Mouse (Mus musculus) hindbrain, embryonic 15.5 days (tissue): Measurements from ENCODE around the gene Hc. TPM values are rescaled to one million over a fixed set of nuclear protein-coding genes. Genes with fewer than 3 reads are reported as not detected.

Experiments used
- ATAC-seq: fragments of 200-750 bp; cut with Nextera tagmentation; 2 replicates; pipeline ENCODE4 v1.8.0; 2017; ENCODE audit warnings: low read depth, moderate number of reproducible peaks, moderate TSS enrichment; ENCODE audit not compliant: low FRiP score
- H3K27ac ChIP-seq: fragments of 300-500 bp; sonication (generic); replicated peaks from 2 replicates; pipeline ENCODE4 v1.5.1; 2015; ENCODE audit warnings: mild to moderate bottlenecking, inconsistent platforms
- H3K27me3 ChIP-seq: fragments of 300-500 bp; sonication (generic); 2 replicates; pipeline ENCODE4 v1.6.1; 2015; ENCODE audit warnings: control low read depth, inconsistent platforms
- H3K36me3 ChIP-seq: fragments of 300-500 bp; sonication (generic); 2 replicates; pipeline ENCODE4 v1.6.1; 2015; ENCODE audit warnings: control low read depth, inconsistent platforms
- H3K4me1 ChIP-seq: fragments of 300-500 bp; sonication (generic); replicated peaks from 2 replicates; pipeline ENCODE4 v1.6.1; 2015; ENCODE audit warnings: control low read depth, inconsistent platforms
- H3K4me2 ChIP-seq: fragments of 300-500 bp; sonication (generic); 2 replicates; pipeline ENCODE4 v1.6.1; 2015; ENCODE audit warnings: moderate library complexity, mild to moderate bottlenecking, inconsistent platforms
- H3K4me3 ChIP-seq: fragments of 300-500 bp; sonication (generic); 2 replicates; pipeline ENCODE4 v1.5.1; 2015; ENCODE audit warnings: mild to moderate bottlenecking, inconsistent platforms
- H3K9ac ChIP-seq: fragments of 300-500 bp; sonication (generic); 2 replicates; pipeline ENCODE4 v1.6.1; 2015; ENCODE audit warnings: inconsistent platforms
- H3K9me3 ChIP-seq: fragments of 300-500 bp; sonication (generic); 2 replicates; pipeline ENCODE4 v1.6.1; 2016; ENCODE audit warnings: control low read depth, inconsistent platforms
- WGBS: fragments of 180-500 bp; shearing (Covaris S2); methylation state at CpG from one replicate; pipeline ENCODE4 v1.1.7; 2015; 5-methylcytosine and 5-hydroxymethylcytosine counted together
- polyA plus RNA-seq: library from polyadenylated mRNA; unstranded; fragments of >200 nt; fragmentation: Nextera tagmentation; extraction: Ambion mirVana; gene quantifications from 2 replicates; pipeline ENCODE4 v1.2.1, GENCODE M21; 2015

The Hc gene
- polyA plus RNA-seq, 1 experiment from 2014 or later: 0.84 TPM

DNA sequence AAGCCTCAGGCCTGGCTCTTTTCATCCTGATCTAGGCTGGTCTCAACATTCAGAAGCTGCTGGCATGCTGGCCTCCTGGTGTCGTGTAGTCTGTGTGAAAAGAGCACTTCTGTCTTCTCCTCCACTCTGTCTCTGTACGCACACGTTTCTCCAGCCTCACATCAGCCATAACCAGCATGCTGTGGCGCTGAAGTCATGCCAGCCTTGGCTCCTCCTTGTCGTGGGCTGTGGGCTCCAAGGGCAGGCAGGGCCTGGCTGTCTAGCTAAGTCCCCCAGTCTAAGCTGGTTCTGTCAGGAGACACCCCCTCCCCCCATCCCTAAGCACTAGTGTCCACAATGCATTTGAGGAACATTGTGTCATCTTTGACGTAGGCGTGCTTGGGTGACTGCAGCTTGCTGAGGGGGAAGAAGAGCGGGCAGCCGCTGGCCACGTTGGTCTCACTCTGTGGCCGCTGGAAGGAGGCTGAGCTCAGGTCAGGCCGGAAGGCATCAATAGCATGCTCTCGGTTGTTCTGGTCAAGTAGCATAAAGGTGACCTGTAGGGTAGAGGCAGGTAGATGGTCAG is 117.6 kb downstream of the Hc start:
- Histone ChIP-seq H3K27me3 (no peaks in the 10 kb centered on the region), H3K4me2 (no peak overlapping the region), H3K9ac (no peak overlapping the region), H3K36me3 (no peaks in the 10 kb centered on the region), H3K4me1 (peaks cover 13% of the 10 kb centered on the region), H3K27ac (no peak overlapping the region), H3K9me3 (no peaks in the 10 kb centered on the region), H3K4me3 (no peak overlapping the region)
- no peak for ATAC-seq
- WGBS: 79% methylated on average over 13 of the region's 13 CpGs

DNA sequence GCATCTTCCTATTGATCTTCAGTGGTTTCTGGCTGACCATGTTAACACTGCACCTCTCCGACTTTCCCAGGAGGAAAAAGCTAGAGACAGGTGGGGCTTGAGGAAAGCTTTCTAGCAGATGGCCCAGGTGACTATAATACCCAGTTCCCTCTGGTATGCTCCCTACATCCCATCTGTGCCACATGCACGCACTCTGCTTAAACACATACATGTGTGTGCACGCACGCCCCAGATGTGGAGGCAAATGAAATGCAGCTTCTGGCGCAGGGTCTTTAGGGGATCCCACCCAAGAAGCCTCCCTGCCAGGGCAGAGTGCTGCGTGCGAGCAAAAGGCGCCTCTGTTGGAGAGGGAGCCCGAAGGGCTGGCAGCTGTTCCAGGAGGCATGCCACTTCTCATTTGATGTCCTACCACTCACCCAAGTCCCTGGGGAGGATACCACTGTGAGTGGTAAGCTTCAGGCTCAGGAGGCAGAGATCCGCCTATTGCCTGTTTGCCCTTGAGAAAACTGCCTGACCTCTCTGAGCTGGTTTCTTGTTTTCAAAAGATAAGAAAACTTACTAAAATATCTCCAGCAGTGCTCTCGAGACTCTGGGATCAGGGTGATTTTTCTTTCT is 120.1 kb downstream of the Hc start:
- ATAC-seq: no peak
- 65% methylated on average over 11 of the region's 11 CpGs for WGBS
- Histone ChIP-seq H3K9me3 (no peaks in the 10 kb centered on the region), H3K4me3 (no peak overlapping the region), H3K27me3 (no peaks in the 10 kb centered on the region), H3K4me1 (peaks cover 25% of the 10 kb centered on the region), H3K36me3 (no peaks in the 10 kb centered on the region), H3K4me2 (no peak overlapping the region), H3K9ac (no peak overlapping the region), H3K27ac (no peak overlapping the region)

DNA sequence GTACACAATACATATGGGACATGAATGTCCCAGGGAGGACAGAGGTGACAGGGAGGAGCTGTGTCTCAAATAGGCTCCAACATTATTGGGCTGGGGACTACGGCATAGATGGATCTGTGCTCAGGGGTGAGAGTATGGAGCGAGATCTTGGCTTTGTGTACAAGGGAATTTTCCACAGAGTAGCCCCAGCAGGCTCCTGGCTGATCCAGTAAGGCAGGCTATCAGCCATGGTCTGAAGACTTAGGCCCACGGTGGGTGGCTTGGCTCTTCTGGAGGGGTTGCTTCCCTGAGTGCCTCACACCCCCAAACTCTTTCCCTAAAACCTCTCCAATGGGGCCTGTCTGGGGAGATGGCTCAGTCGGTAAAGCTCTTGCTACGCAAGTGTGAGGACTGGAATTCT is 121.0 kb downstream of the Hc start:
- Histone ChIP-seq H3K27me3 (no peaks in the 10 kb centered on the region), H3K27ac (no peak overlapping the region), H3K4me1 (peaks cover 25% of the 10 kb centered on the region), H3K36me3 (no peaks in the 10 kb centered on the region), H3K9me3 (no peaks in the 10 kb centered on the region), H3K4me3 (no peak overlapping the region), H3K9ac (no peak overlapping the region), H3K4me2 (no peak overlapping the region)
- no peak for ATAC-seq
- 74% methylated on average over 5 of the region's 5 CpGs for WGBS

- ATAC-seq: 0 out of 2 replicates have a peak, but pooled peaks have one; percentile 56
- Histone ChIP-seq H3K27ac (no peak overlapping the region), H3K9me3 (no peaks in the 10 kb centered on the region), H3K4me3 (no peak overlapping the region), H3K27me3 (no peaks in the 10 kb centered on the region), H3K4me2 (no peak overlapping the region), H3K36me3 (no peaks in the 10 kb centered on the region), H3K9ac (no peak overlapping the region), H3K4me1 (peaks cover 25% of the 10 kb centered on the region)
- WGBS: 68% methylated on average over 8 of the region's 8 CpGs
These were observed 122.7 kb downstream of the Hc start for GRCm38 (mm10) chr2:34938269-34939208.

GRCm38 (mm10) chr2:34937460-34937859 is 123.8 kb downstream of the Hc start:
- no peak overlapping the region for H3K9ac ChIP-seq
- no peak overlapping the region for H3K4me2 ChIP-seq
- no peaks in the 10 kb centered on the region for H3K27me3 ChIP-seq
- H3K27ac ChIP-seq: no peak overlapping the region
- H3K4me1 ChIP-seq: peaks cover 25% of the 10 kb centered on the region
- H3K9me3 ChIP-seq: no peaks in the 10 kb centered on the region
- 32% methylated on average over 5 of the region's 5 CpGs for WGBS
- no peak overlapping the region for H3K4me3 ChIP-seq
- no peak for ATAC-seq
- no peaks in the 10 kb centered on the region for H3K36me3 ChIP-seq

Other genes starting within 250 kb of the Hc start
- 96.8 and 97.6 TPM in 2 replicates for gene Fbxw2, start 235.1 kb downstream of the Hc start, polyA plus RNA-seq
- not detected in 2 replicates for gene Gm34653, start 228.4 kb downstream of the Hc start, polyA plus RNA-seq
- 0.32 and 0.39 TPM in 2 replicates for gene Cutal, start 187.0 kb downstream of the Hc start, polyA plus RNA-seq
- 97.3 and 97.9 TPM in 2 replicates for gene Psmd5, start 186.5 kb downstream of the Hc start, polyA plus RNA-seq
- gene Phf19, start 147.4 kb downstream of the Hc start, polyA plus RNA-seq: 2.1 and 2.3 TPM in 2 replicates
- gene Traf1, start 99.7 kb downstream of the Hc start, polyA plus RNA-seq: 2.0 and 2.2 TPM in 2 replicates
- gene AI182371, start 40.1 kb upstream of the Hc start, polyA plus RNA-seq: 0.26 and 0.34 TPM in 2 replicates
- 9.3 and 12.1 TPM in 2 replicates for gene Cntrl, start 48.1 kb upstream of the Hc start, polyA plus RNA-seq
- gene Rab14, start 139.7 kb upstream of the Hc start, polyA plus RNA-seq: 407 and 436 TPM in 2 replicates
- 24.4 and 27.4 TPM in 2 replicates for gene Gsn, start 194.9 kb upstream of the Hc start, polyA plus RNA-seq